In the genomic region with DNA sequence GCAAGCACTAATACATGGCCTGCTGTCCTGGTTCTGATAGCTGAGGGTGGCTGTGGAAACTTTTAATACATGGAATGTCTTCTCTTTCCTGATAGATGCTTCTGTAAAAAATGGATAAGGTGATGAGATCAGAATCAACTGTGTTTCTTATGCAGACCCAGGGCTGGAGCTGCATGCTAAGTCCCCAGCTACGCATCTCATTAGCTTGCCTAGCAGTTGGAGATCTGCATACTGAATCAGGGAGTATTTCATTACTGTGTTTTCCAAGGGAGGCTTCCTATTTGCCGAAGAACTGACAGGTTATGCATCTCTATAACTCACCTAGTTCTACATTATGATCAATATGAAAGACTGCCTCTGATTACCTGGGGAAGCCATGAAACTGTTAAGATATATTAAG, we compare ENCODE assay signal across 21 mouse cellular contexts.
A peak's percentile ranks its signal among the peaks of the same experiment; 100 is the strongest.
DNase-seq lines count a peak whose midpoint lies in the region; ATAC-seq and TF ChIP-seq lines count a peak whose summit lies in the region.
"Had no signal": no experiment of that assay in that cellular context is flagged by ENCODE, and none has a peak within 500 bp of the region (broad histone marks: within the 10 kb centered on the region; RNA-seq: fewer than 3 reads in every experiment).

No protein-coding gene starts in this region.

- no peak overlapping the region for H3K27ac ChIP-seq in hindbrain, embryonic 11.5 days (ENCODE audit: low read depth, low read length)
- H3K27ac ChIP-seq in hindbrain, embryonic 10.5 days, result no peak overlapping the region
- H3K27ac ChIP-seq in forebrain, embryonic 16.5 days (ENCODE audit: low read length), result no peak overlapping the region
- no peak overlapping the region for H3K27ac ChIP-seq in neural tube, embryonic 13.5 days (replicated peaks)
- H3K27ac ChIP-seq in intestine, embryonic 16.5 days (ENCODE audit: low read length), result no peak overlapping the region
- no peak overlapping the region for H3K27ac ChIP-seq in left cerebral cortex, adult 2 months
- H3K27ac ChIP-seq: embryonic facial prominence, embryonic 13.5 days; gastrocnemius, adult 2 months; heart, embryonic 13.5 days had no signal

- no peaks in the 10 kb centered on the region for H3K9me3 ChIP-seq in hindbrain, embryonic 11.5 days (ENCODE audit: control insufficient read depth, low read length)
- no peaks in the 10 kb centered on the region for H3K9me3 ChIP-seq in hindbrain, embryonic 10.5 days
- H3K9me3 ChIP-seq in forebrain, embryonic 16.5 days (ENCODE audit: control insufficient read depth, low read length), result no peaks in the 10 kb centered on the region
- H3K9me3 ChIP-seq in neural tube, embryonic 13.5 days, result no peaks in the 10 kb centered on the region
- H3K9me3 ChIP-seq in intestine, embryonic 16.5 days (ENCODE audit: control insufficient read depth, low read length), result no peaks in the 10 kb centered on the region
- H3K9me3 ChIP-seq: embryonic facial prominence, embryonic 13.5 days; heart, embryonic 13.5 days had no signal

- H3K27me3 ChIP-seq in hindbrain, embryonic 11.5 days (ENCODE audit: control insufficient read depth, insufficient read depth, low read length), result no peaks in the 10 kb centered on the region
- no peaks in the 10 kb centered on the region for H3K27me3 ChIP-seq in hindbrain, embryonic 10.5 days (ENCODE audit: insufficient read depth, poor library complexity, severe bottlenecking)
- H3K27me3 ChIP-seq in forebrain, embryonic 16.5 days (replicated peaks; ENCODE audit: control insufficient read depth, insufficient read depth, low read length), result no peaks in the 10 kb centered on the region
- no peaks in the 10 kb centered on the region for H3K27me3 ChIP-seq in neural tube, embryonic 13.5 days
- no peaks in the 10 kb centered on the region for H3K27me3 ChIP-seq in intestine, embryonic 16.5 days (replicated peaks; ENCODE audit: control insufficient read depth, insufficient read depth, low read length)
- H3K27me3 ChIP-seq: CH12.LX; embryonic facial prominence, embryonic 13.5 days; heart, embryonic 13.5 days had no signal

- intact Hi-C loops in left cerebral cortex, adult 2 months (cut with DNase I), result no loop called here

- no peak for TF ChIP-seq CTCF in left cerebral cortex, adult 2 months (IDR thresholded peaks at IDR 0.05)

- H3K4me2 ChIP-seq in hindbrain, embryonic 11.5 days (replicated peaks; ENCODE audit: low read depth, low read length), result no peak overlapping the region
- H3K4me2 ChIP-seq in forebrain, embryonic 16.5 days (ENCODE audit: low read length), result peak overlapping the region; percentile 28; the same call in 1 of the 2 replicates
- no peak overlapping the region for H3K4me2 ChIP-seq in neural tube, embryonic 13.5 days
- no peak overlapping the region for H3K4me2 ChIP-seq in intestine, embryonic 16.5 days (ENCODE audit: low read depth, low read length)
- H3K4me2 ChIP-seq: embryonic facial prominence, embryonic 13.5 days; heart, embryonic 13.5 days had no signal

- peak; percentile 89 for ATAC-seq in hindbrain, embryonic 11.5 days (ENCODE audit: low FRiP score)
- peak; percentile 97 for ATAC-seq in forebrain, embryonic 16.5 days
- ATAC-seq in neural tube, embryonic 13.5 days (ENCODE audit: low read depth), result peak; percentile 86
- no peak for ATAC-seq in intestine, embryonic 16.5 days
- ATAC-seq: liver, postnatal 0 days had no signal

- no peak overlapping the region for H3K9ac ChIP-seq in hindbrain, embryonic 11.5 days (ENCODE audit: low read depth, low read length)
- H3K9ac ChIP-seq in forebrain, embryonic 16.5 days (replicated peaks; ENCODE audit: low read depth, low read length), result no peak overlapping the region
- no peak overlapping the region for H3K9ac ChIP-seq in neural tube, embryonic 13.5 days
- no peak overlapping the region for H3K9ac ChIP-seq in intestine, embryonic 16.5 days (ENCODE audit: low read depth, low read length)
- H3K9ac ChIP-seq: embryonic facial prominence, embryonic 13.5 days; heart, embryonic 13.5 days; liver, postnatal 0 days had no signal

- WGBS in hindbrain, embryonic 11.5 days, result 70% methylated on average over 2 of the region's 2 CpGs
- 75% methylated on average over 2 of the region's 2 CpGs for WGBS in hindbrain, embryonic 10.5 days
- 27% methylated on average over 2 of the region's 2 CpGs for WGBS in forebrain, embryonic 16.5 days
- 49% methylated on average over 2 of the region's 2 CpGs for WGBS in neural tube, embryonic 13.5 days
- WGBS in intestine, embryonic 16.5 days, result 86% methylated on average over 2 of the region's 2 CpGs

- H3K4me1 ChIP-seq in hindbrain, embryonic 11.5 days (replicated peaks; ENCODE audit: control insufficient read depth, insufficient read depth, low read length), result no peaks in the 10 kb centered on the region
- peaks cover 5% of the 10 kb centered on the region; the same call in 1 of the 2 replicates for H3K4me1 ChIP-seq in hindbrain, embryonic 10.5 days (replicated peaks)
- H3K4me1 ChIP-seq in forebrain, embryonic 16.5 days (replicated peaks; ENCODE audit: control insufficient read depth, insufficient read depth, low read length), result peaks cover 8% of the 10 kb centered on the region
- peaks cover 8% of the 10 kb centered on the region; the same call in 1 of the 2 replicates for H3K4me1 ChIP-seq in neural tube, embryonic 13.5 days (replicated peaks)
- H3K4me1 ChIP-seq in intestine, embryonic 16.5 days (ENCODE audit: control insufficient read depth, insufficient read depth, low read length), result no peaks in the 10 kb centered on the region
- H3K4me1 ChIP-seq: embryonic facial prominence, embryonic 13.5 days; heart, embryonic 13.5 days had no signal

- H3K36me3 ChIP-seq in hindbrain, embryonic 11.5 days (ENCODE audit: control insufficient read depth, insufficient read depth, low read length), result no peaks in the 10 kb centered on the region
- H3K36me3 ChIP-seq in hindbrain, embryonic 10.5 days, result no peaks in the 10 kb centered on the region
- no peaks in the 10 kb centered on the region for H3K36me3 ChIP-seq in forebrain, embryonic 16.5 days (ENCODE audit: control insufficient read depth, insufficient read depth)
- no peaks in the 10 kb centered on the region for H3K36me3 ChIP-seq in neural tube, embryonic 13.5 days
- no peaks in the 10 kb centered on the region for H3K36me3 ChIP-seq in intestine, embryonic 16.5 days (ENCODE audit: control insufficient read depth, insufficient read depth, low read length)
- H3K36me3 ChIP-seq: embryonic facial prominence, embryonic 13.5 days; heart, embryonic 13.5 days had no signal

- DNase-seq in hindbrain, embryonic 11.5 days (ENCODE audit: low spot score), result peak; percentile 38
- DNase-seq in hindbrain, embryonic 10.5 days (ENCODE audit: low spot score), result no peak
- peak; percentile 9 for DNase-seq in mesoderm, embryonic 11.5 days (ENCODE audit: low read depth, low spot score)
- DNase-seq in cerebellum, postnatal 4 days (ENCODE audit: low spot score in 2 of 2), result no peak
- no peak for DNase-seq in left cerebral cortex, adult 2 months (ENCODE audit: extremely low spot score in 1 of 2, low spot score in 2 of 2)
- DNase-seq: adrenal gland, adult 8-10 months; cerebellum, adult 18-20 months; gastrocnemius, adult 2 months; heart, postnatal 4 days; kidney, adult 18-20 months; kidney, postnatal 25 days; liver; liver, postnatal 0 days; lung, postnatal 4 days; right cerebral cortex, postnatal 14 days had no signal

- H3K4me3 ChIP-seq in hindbrain, embryonic 11.5 days (ENCODE audit: low read depth, low read length), result no peak overlapping the region
- no peak overlapping the region for H3K4me3 ChIP-seq in hindbrain, embryonic 10.5 days
- H3K4me3 ChIP-seq in forebrain, embryonic 16.5 days (replicated peaks; ENCODE audit: low read length), result no peak overlapping the region
- H3K4me3 ChIP-seq in neural tube, embryonic 13.5 days, result no peak overlapping the region
- no peak overlapping the region for H3K4me3 ChIP-seq in intestine, embryonic 16.5 days (ENCODE audit: low read length)
- no peak overlapping the region for H3K4me3 ChIP-seq in left cerebral cortex, adult 2 months
- H3K4me3 ChIP-seq: embryonic facial prominence, embryonic 13.5 days; gastrocnemius, adult 2 months; heart, embryonic 13.5 days had no signal

Comparison
In these comparisons a context has a peak if more than half of its experiments do, and no peak if none do; other contexts are left out.
1. DNase-seq: peak in hindbrain, embryonic 11.5 days (single experiment) and mesoderm, embryonic 11.5 days (single experiment); none in hindbrain, embryonic 10.5 days (single experiment), cerebellum, postnatal 4 days (0 of 2) and left cerebral cortex, adult 2 months (0 of 2).